Mouse (Mus musculus) kidney, postnatal 0 days (tissue): Measurements from ENCODE around the gene Hist1h4j. TPM values are rescaled to one million over a fixed set of nuclear protein-coding genes. Genes with fewer than 3 reads are reported as not detected.
A peak's percentile ranks its signal among the peaks of the same experiment; 100 is the strongest.
"Not testable (repeated sequence)": the region's sequence is repeated elsewhere in the genome, so short reads cannot be mapped to it uniquely, and the experiment has no call there.

Experiments
- ATAC-seq: fragments of 200-750 bp; cut with Nextera tagmentation; replicated peaks from 2 replicates; pipeline ENCODE4 v1.8.0; 2017; ENCODE audit warnings: low read depth, moderate number of reproducible peaks, moderate TSS enrichment, moderate library complexity; ENCODE audit not compliant: low FRiP score
- DNase-seq: peaks from one replicate; pipeline ENCODE4 v3.0.0-alpha.2; 2016; ENCODE audit warnings: low spot score
- H3K27ac ChIP-seq: fragments of 300-500 bp; sonication (generic); 2 replicates; pipeline ENCODE4 v1.5.1; 2014; ENCODE audit warnings: mild to moderate bottlenecking
- H3K27me3 ChIP-seq: fragments of 300-500 bp; sonication (generic); 2 replicates; pipeline ENCODE4 v1.6.1; 2014; ENCODE audit warnings: low read length, mixed read lengths; ENCODE audit not compliant: insufficient read depth
- H3K36me3 ChIP-seq: fragments of 300-500 bp; sonication (generic); 2 replicates; pipeline ENCODE4 v1.6.1; 2014; ENCODE audit warnings: low read length, mixed read lengths; ENCODE audit not compliant: insufficient read depth
- H3K4me1 ChIP-seq: fragments of 300-500 bp; sonication (generic); replicated peaks from 2 replicates; pipeline ENCODE4 v1.6.1; 2014; ENCODE audit warnings: antibody characterized with exemption, low read length, mixed read lengths; ENCODE audit not compliant: insufficient read depth
- H3K4me2 ChIP-seq: fragments of 300-500 bp; sonication (generic); 2 replicates; pipeline ENCODE4 v1.6.1; 2014; ENCODE audit warnings: mild to moderate bottlenecking, low read length, moderate library complexity, mixed read lengths
- H3K4me3 ChIP-seq: fragments of 300-500 bp; sonication (generic); replicated peaks from 2 replicates; pipeline ENCODE4 v1.5.1; 2014; ENCODE audit warnings: low read depth, low read length
- H3K9ac ChIP-seq: fragments of 300-500 bp; sonication (generic); 2 replicates; pipeline ENCODE4 v1.6.1; 2014; ENCODE audit warnings: low read depth, low read length
- H3K9me3 ChIP-seq: fragments of 300-500 bp; sonication (generic); replicated peaks from 2 replicates; pipeline ENCODE4 v1.6.1; 2016; ENCODE audit warnings: low read length, inconsistent platforms, mixed read lengths
- CTCF ChIP-seq: IDR thresholded peaks from 2 replicates; pipeline ENCODE4 v1.5.1; 2016; ENCODE audit warnings: antibody characterized with exemption, low read depth, mild to moderate bottlenecking, moderate library complexity
- WGBS: fragments of 180-500 bp; shearing (Covaris S2); extraction: QIAGEN DNeasy Blood & Tissue Kit; methylation state at CpG from one replicate; pipeline ENCODE4 v1.1.7; 2014; 5-methylcytosine and 5-hydroxymethylcytosine counted together
- polyA plus RNA-seq: library from polyadenylated mRNA; unstranded; fragments of >200 nt; fragmentation: Nextera tagmentation; extraction: Ambion mirVana; gene quantifications from 2 replicates; pipeline ENCODE4 v1.2.1, GENCODE M21; 2015

Hist1h4j gene
- polyA plus RNA-seq = 0.34 and 0.65 TPM in 2 replicates

DNA sequence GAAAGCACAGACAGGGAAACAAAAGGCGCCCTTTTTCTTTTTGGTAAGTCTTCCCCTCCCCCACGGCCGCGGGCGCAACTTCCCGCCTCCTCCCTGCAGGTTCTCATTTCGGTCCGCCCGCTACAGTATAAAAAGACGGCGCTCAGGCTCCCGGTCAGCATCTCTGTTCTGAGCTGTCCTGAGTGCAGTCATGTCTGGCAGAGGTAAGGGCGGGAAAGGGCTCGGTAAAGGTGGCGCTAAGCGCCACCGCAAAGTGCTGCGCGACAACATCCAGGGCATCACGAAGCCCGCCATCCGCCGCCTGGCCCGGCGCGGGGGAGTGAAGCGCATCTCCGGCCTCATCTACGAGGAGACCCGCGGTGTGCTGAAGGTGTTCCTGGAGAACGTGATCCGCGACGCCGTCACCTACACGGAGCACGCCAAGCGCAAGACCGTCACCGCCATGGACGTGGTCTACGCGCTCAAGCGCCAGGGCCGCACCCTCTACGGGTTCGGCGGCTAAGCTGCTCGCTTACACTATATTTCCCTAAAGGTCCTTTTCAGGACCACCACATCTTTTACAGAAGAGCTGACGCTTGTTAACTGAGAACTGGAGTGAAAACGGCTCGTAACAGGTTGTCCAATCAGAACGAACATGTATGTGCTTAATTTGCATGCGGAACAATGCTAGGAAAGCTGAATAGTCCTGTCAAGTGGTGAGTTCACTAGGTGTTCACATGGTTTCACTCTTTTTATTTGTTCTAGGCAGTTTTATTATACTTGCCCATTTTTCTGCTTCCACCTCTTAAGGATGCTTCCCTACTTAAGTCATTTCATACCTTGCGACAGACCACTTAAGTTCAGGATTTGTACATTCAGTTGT, at the start of gene Hist1h4j:
Gene Hist1h4j (plus strand): TSS at position 159 of the 862 bp plus-strand sequence.
- WGBS = under 1% methylated on average over 43 of the region's 56 CpGs

GRCm38 (mm10) chr13:21697811-21698210, 37.1 kb upstream of the Hist1h4j start, which contains the start of gene Olfr1359:
Gene Olfr1359, plus strand, starts transcription at chr13:21698111.
- ATAC-seq = no peak
- H3K4me1 ChIP-seq = no peaks in the 10 kb centered on the region

More for the DNA sequence above, at the start of gene Hist1h4j:
- peak; percentile 92 for DNase-seq
- not testable (repeated sequence) for H3K4me1 ChIP-seq, H3K9me3 ChIP-seq, H3K36me3 ChIP-seq, H3K27me3 ChIP-seq
- Histone ChIP-seq H3K27ac (peak within 1 kb of the TSS; percentile 93), H3K4me3 (peak within 1 kb of the TSS; percentile 47), H3K9ac (peak within 1 kb of the TSS; percentile 62), H3K4me2 (peak within 1 kb of the TSS; percentile 68)
- peak; percentile 85 for ATAC-seq

DNA sequence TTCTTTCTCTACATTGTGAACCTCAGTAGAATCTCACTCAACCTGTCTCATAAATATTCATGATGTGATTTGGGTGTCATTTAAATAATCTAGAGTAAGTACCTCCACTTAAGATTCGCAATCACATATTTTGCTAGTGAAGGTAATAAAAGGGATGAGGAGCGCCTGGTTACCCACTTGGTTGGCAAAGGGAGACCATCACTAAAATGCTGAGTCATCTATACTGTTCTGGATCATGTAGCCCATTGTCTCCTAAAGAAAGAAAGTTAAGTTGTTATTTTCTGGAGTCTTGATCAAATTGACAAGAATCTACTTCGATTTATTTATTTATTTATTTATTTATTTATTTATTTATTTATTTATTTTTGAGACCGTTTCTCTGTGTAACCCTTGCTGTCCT, 28.2 kb upstream of the Hist1h4j start:
- no peaks in the 10 kb centered on the region for H3K27me3 ChIP-seq
- H3K9ac ChIP-seq = no peak overlapping the region
- no peaks in the 10 kb centered on the region for H3K9me3 ChIP-seq
- no peaks in the 10 kb centered on the region for H3K36me3 ChIP-seq
- no peak for TF ChIP-seq CTCF
- no peaks in the 10 kb centered on the region for H3K4me1 ChIP-seq
- no peak overlapping the region for H3K4me3 ChIP-seq
- H3K27ac ChIP-seq = no peak overlapping the region
- ATAC-seq (no peak), DNase-seq (no peak)
- no peak overlapping the region for H3K4me2 ChIP-seq
- 72% methylated on average over 4 of the region's 4 CpGs for WGBS

More at GRCm38 (mm10) chr13:21697811-21698210, 37.1 kb upstream of the Hist1h4j start, which contains the start of gene Olfr1359:
- Histone ChIP-seq H3K4me3 (no peak within 1 kb of the TSS), H3K4me2 (no peak within 1 kb of the TSS), H3K9me3 (no peaks in the 10 kb centered on the region), H3K27me3 (no peaks in the 10 kb centered on the region), H3K36me3 (no peaks in the 10 kb centered on the region), H3K9ac (no peak within 1 kb of the TSS), H3K27ac (no peak within 1 kb of the TSS)
- TF ChIP-seq CTCF = no peak
- DNase-seq = no peak

DNA sequence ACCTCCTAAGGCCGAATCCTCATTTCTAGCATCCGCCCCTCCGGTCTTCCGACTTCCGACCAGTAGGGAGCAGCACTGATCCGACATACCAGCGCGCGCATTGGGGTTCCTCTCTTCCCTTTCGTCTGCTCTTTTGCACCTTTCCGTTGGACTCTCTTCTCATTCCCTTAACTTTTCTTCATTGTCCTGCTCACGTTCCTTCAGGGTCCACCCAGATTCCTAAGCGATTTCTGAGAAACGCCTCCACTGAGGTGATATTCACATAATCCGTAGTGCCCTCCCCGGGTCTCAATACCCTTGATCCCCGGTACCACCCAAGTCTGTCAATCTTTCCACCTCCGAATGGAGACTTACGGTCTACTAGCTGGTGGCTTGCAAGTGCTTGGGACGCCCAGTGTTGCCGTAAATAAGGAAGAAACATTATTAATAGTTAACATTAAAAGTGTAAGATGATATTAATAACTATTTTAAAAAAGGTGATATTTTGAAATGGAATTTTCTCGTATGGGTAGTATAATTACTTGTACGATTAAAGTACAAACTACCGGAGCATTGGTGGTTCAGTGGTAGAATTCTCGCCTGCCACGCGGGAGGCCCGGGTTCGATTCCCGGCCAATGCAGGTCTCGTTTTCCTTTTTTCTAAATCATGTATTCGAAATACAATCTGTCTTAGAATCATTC, 24.7 kb upstream of the Hist1h4j start:
- peaks cover 3% of the 10 kb centered on the region; the same call in 1 of the 2 replicates for H3K4me1 ChIP-seq
- H3K36me3 ChIP-seq = no peaks in the 10 kb centered on the region
- peak overlapping the region; percentile 75 for H3K4me3 ChIP-seq
- peak overlapping the region; percentile 54 for H3K9ac ChIP-seq
- peak overlapping the region; percentile 78 for H3K4me2 ChIP-seq
- TF ChIP-seq CTCF = peak; percentile 91
- H3K27ac ChIP-seq = peak overlapping the region; percentile 81
- peak; percentile 78 for ATAC-seq
- no peaks in the 10 kb centered on the region for H3K27me3 ChIP-seq
- WGBS = under 1% methylated on average over 32 of the region's 32 CpGs
- H3K9me3 ChIP-seq = no peaks in the 10 kb centered on the region
- DNase-seq = peak; percentile 96

DNA sequence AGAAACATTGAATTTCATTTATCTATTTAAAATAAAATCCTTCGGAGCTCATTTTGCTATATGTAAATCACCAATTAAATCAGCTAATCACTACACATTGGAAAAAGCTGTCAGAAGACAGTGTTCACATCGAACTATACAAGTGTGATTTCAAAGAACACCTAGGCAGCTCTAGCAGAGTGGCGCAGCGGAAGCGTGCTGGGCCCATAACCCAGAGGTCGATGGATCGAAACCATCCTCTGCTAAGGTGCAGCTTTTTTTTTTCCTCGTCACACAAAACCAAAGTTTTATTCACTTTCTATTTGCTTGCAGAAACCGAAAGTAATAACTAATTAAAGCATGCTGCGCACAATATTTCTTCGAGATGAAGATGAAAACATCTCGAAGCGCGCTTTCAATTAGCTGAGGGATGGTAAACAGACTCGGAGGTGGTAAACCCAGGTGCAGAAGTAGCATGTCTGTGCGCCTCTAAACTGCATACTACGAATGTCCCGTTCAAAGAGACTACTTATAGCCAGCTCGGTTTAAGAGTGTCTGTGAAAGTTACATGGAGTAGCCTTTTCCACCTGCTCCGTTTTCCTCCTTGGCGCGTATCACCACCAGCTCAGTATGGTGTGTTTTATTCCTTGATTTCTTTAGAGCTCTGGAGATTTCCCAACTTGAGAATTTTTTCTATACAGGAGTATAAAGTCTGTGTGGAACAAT, 23.9 kb upstream of the Hist1h4j start:
- Histone ChIP-seq H3K4me1 (peaks cover 3% of the 10 kb centered on the region; the same call in 1 of the 2 replicates), H3K4me2 (peak overlapping the region; percentile 78), H3K36me3 (no peaks in the 10 kb centered on the region), H3K27me3 (no peaks in the 10 kb centered on the region), H3K4me3 (peak overlapping the region; percentile 39), H3K9ac (0 out of 2 replicates have a peak overlapping the region, but pooled peaks have one; percentile 35), H3K9me3 (no peaks in the 10 kb centered on the region), H3K27ac (no peak overlapping the region; the same call in 1 of the 2 replicates)
- WGBS = 2% methylated on average over 22 of the region's 22 CpGs
- ATAC-seq = peak; percentile 79
- TF ChIP-seq CTCF = no peak
- DNase-seq = peak; percentile 48

DNA sequence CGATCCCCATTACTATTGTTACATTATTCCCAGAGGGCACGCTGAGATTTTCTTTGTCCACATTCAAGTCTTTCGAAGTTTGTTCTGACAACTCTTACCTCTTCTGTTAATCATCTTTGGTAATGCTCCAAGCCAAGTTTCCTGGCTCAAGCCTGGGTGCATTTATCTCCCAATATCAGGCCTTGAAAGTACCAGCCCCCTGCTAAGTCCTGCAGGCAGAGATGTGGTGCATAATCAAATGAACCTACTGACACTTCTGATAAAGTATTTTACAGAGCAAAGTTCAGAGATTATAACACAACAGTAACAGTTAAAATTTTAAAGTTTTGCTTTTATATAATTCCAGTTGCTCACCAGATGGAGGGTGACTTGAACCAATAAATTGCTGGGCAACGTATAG, 23.2 kb upstream of the Hist1h4j start:
- Histone ChIP-seq H3K9ac (no peak overlapping the region), H3K4me1 (peaks cover 3% of the 10 kb centered on the region; the same call in 1 of the 2 replicates), H3K27ac (no peak overlapping the region), H3K27me3 (no peaks in the 10 kb centered on the region), H3K4me3 (peak overlapping the region; percentile 39; the same call in 1 of the 2 replicates), H3K4me2 (peak overlapping the region; percentile 78), H3K9me3 (no peaks in the 10 kb centered on the region), H3K36me3 (no peaks in the 10 kb centered on the region)
- ATAC-seq (no peak), DNase-seq (no peak)
- 33% methylated on average over 4 of the region's 4 CpGs for WGBS
- no peak for TF ChIP-seq CTCF
